Mouse (Mus musculus) stomach, embryonic 14.5 days (tissue): Measurements from ENCODE around the gene Zfp729a. TPM values are rescaled to one million over a fixed set of nuclear protein-coding genes. Genes with fewer than 3 reads are reported as not detected.

Experiments used
- ATAC-seq: fragments of 200-750 bp; cut with Nextera tagmentation; 2 replicates; pipeline ENCODE4 v1.8.0; 2017; ENCODE audit warnings: low read depth, moderate TSS enrichment; ENCODE audit not compliant: insufficient number of reproducible peaks, insufficient read depth, low FRiP score
- H3K27ac ChIP-seq: fragments of 300-500 bp; sonication (generic); 2 replicates; pipeline ENCODE4 v1.5.1; 2014; ENCODE audit warnings: mild to moderate bottlenecking, low read length, moderate library complexity, mixed read lengths
- H3K27me3 ChIP-seq: fragments of 300-500 bp; sonication (generic); 2 replicates; pipeline ENCODE4 v1.6.1; 2014; ENCODE audit warnings: low read length, control low read depth, mixed read lengths; ENCODE audit not compliant: control insufficient read depth, insufficient read depth
- H3K36me3 ChIP-seq: fragments of 300-500 bp; sonication (generic); 2 replicates; pipeline ENCODE4 v1.6.1; 2014; ENCODE audit warnings: mild to moderate bottlenecking, control low read depth, low read length, moderate library complexity, mixed read lengths; ENCODE audit not compliant: control insufficient read depth, insufficient read depth
- H3K4me1 ChIP-seq: fragments of 300-500 bp; sonication (generic); 2 replicates; pipeline ENCODE4 v1.6.1; 2014; ENCODE audit warnings: low read length, control low read depth, mixed read lengths; ENCODE audit not compliant: control insufficient read depth, insufficient read depth
- H3K4me2 ChIP-seq: fragments of 300-500 bp; sonication (generic); replicated peaks from 2 replicates; pipeline ENCODE4 v1.6.1; 2014; ENCODE audit warnings: low read depth, low read length, control low read depth
- H3K4me3 ChIP-seq: fragments of 300-500 bp; sonication (generic); 2 replicates; pipeline ENCODE4 v1.5.1; 2014; ENCODE audit warnings: low read depth, low read length, control low read depth
- H3K9ac ChIP-seq: fragments of 300-500 bp; sonication (generic); replicated peaks from 2 replicates; pipeline ENCODE4 v1.6.1; 2014; ENCODE audit warnings: low read depth, mild to moderate bottlenecking, control low read depth, low read length, moderate library complexity, mixed read lengths
- H3K9me3 ChIP-seq: fragments of 300-500 bp; sonication (generic); 2 replicates; pipeline ENCODE4 v1.6.1; 2016; ENCODE audit warnings: low read depth, low read length, control low read depth; ENCODE audit not compliant: control insufficient read depth
- WGBS: fragments of 180-500 bp; shearing (Covaris S2); extraction: QIAGEN DNeasy Blood & Tissue Kit; methylation state at CpG from one replicate; pipeline ENCODE4 v1.1.7; 2014; 5-methylcytosine and 5-hydroxymethylcytosine counted together
- polyA plus RNA-seq: library from polyadenylated mRNA; unstranded; fragments of >200 nt; fragmentation: Nextera tagmentation; extraction: Ambion mirVana; gene quantifications from 2 replicates; pipeline ENCODE4 v1.2.1, GENCODE M21; 2014

Gene Zfp729a
- polyA plus RNA-seq, 1 experiment from 2014 or later = 3.5 TPM

DNA sequence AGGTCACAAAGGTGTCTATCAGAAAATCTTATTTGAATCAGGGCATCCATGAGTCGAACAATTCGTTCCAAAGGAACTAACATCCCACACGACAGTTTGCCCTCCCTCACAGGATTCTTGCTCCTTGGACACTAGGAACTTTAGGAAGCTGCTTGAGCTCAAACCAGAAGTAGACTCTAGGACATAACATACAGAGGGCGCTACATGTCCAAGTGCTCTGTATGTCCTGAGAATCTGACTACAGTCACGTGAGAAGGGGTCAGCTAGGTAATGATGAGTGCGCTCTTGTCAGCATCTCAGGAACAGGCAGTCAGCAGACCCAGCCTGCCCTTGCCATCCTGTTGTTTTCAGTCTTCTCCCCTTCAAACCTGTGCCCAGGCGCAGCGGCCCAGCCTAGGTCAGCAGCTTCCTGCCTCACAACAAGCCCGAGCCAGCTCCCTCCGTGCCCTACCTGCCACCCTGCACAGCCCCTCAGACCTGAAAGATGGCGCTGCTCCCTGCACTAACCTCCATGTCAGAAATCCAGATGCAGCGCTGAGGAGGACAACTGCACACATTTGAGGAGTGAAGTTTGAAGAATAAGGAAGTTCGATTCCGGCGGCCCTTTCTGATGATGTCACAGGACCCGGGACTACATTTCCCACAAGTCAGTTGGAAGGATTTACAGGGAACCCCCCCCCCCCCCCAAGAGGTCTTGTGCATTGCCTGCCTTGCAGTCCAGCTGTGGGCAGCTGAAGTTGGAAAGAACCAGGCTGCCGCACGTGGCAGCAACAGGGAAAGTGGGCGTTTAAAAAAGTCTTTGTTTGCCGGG, 28.3 kb downstream of the Zfp729a start, which contains the start of gene Zfp729b:
Gene Zfp729b, minus strand, starts transcription at position 642 of the 811 bp plus-strand sequence.
- H3K4me2 ChIP-seq = peak within 1 kb of the TSS; percentile 57
- peak within 1 kb of the TSS; percentile 52 for H3K9ac ChIP-seq
- H3K9me3 ChIP-seq = no peaks in the 10 kb centered on the region
- no peaks in the 10 kb centered on the region for H3K27me3 ChIP-seq
- peak within 1 kb of the TSS; percentile 71 for H3K4me3 ChIP-seq
- H3K36me3 ChIP-seq = no peaks in the 10 kb centered on the region
- 2% methylated on average over 20 of the region's 20 CpGs for WGBS
- 0 out of 2 replicates have a peak, but pooled peaks cover 6% of the 10 kb centered on the region for H3K4me1 ChIP-seq
- H3K27ac ChIP-seq = peak within 1 kb of the TSS; percentile 71; the same call in 1 of the 2 replicates
- ATAC-seq = peak; percentile 97

DNA sequence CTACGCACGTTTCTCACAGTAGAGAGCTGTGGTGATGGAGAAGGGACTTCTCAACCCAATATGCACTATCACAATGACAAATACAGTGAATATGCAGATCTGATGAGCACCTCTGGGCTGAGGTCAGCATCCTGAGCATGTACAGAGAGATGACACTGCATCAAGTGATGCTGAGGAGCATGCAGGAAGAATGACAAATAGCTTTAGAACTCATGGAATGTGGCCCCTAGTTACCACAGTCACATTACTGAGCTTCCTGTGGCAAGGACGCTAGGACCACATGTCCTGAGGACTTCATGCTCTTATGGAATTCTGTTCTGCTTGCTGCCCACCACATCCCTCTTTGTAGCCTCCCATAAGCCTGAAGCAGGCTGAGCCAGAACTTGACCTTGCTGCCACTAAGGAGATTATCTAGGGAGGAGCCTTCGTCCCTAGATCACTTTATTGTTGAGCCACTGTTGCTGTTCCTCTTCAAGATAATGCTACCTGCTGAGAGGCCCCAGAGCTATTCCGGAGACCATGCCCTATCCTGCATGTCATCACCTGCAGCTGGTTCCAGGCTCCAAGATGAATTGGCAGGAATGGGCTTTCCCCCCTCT, 64.9 kb downstream of the Zfp729a start:
- H3K27ac ChIP-seq = no peak overlapping the region
- no peaks in the 10 kb centered on the region for H3K9me3 ChIP-seq
- H3K27me3 ChIP-seq = no peaks in the 10 kb centered on the region
- H3K4me2 ChIP-seq = no peak overlapping the region
- H3K9ac ChIP-seq = no peak overlapping the region
- WGBS = 77% methylated on average over 5 of the region's 5 CpGs
- no peak for ATAC-seq
- no peaks in the 10 kb centered on the region for H3K4me1 ChIP-seq
- H3K36me3 ChIP-seq = no peaks in the 10 kb centered on the region
- no peak overlapping the region for H3K4me3 ChIP-seq

Other genes starting within 250 kb of the Zfp729a start
- 6.0 and 7.3 TPM in 2 replicates for gene Zfp429, start 238.0 kb downstream of the Zfp729a start, polyA plus RNA-seq
- 0.62 and 0.87 TPM in 2 replicates for gene Zfp459, start 216.4 kb downstream of the Zfp729a start, polyA plus RNA-seq
- gene Zfp874a, start 186.2 kb downstream of the Zfp729a start, polyA plus RNA-seq = 11.2 TPM in 2 replicates
- gene Zfp874b, start 153.5 kb downstream of the Zfp729a start, polyA plus RNA-seq = 4.2 and 5.1 TPM in 2 replicates
- gene Zfp58, start 137.2 kb downstream of the Zfp729a start, polyA plus RNA-seq = 14.5 TPM in 2 replicates
- gene Gm26965, start 111.6 kb downstream of the Zfp729a start, polyA plus RNA-seq = not detected in 2 replicates
- 25.0 and 29.0 TPM in 2 replicates for gene Zfp87, start 111.6 kb downstream of the Zfp729a start, polyA plus RNA-seq
- 16.3 and 17.5 TPM in 2 replicates for gene Zfp748, start 84.0 kb downstream of the Zfp729a start, polyA plus RNA-seq
- 5.1 and 5.6 TPM in 2 replicates for gene Zfp729b, start 28.1 kb downstream of the Zfp729a start, polyA plus RNA-seq
- not detected in 2 replicates for gene Gm49345, start within 50 bp of the Zfp729a start, polyA plus RNA-seq
- gene Zfp738, start 49.3 kb upstream of the Zfp729a start, polyA plus RNA-seq = 12.3 and 13.6 TPM in 2 replicates
- 3.5 and 5.0 TPM in 2 replicates for gene Zfp65, start 91.4 kb upstream of the Zfp729a start, polyA plus RNA-seq
- 4.7 and 6.0 TPM in 2 replicates for gene Zfp85, start 117.4 kb upstream of the Zfp729a start, polyA plus RNA-seq
- gene Zfp493, start 141.9 kb upstream of the Zfp729a start, polyA plus RNA-seq = 2.7 and 3.5 TPM in 2 replicates
- gene Zfp273, start 175.9 kb upstream of the Zfp729a start, polyA plus RNA-seq = 6.7 and 9.1 TPM in 2 replicates
- 2.3 and 4.0 TPM in 2 replicates for gene Gm10037, start 193.3 kb upstream of the Zfp729a start, polyA plus RNA-seq
- not detected in 2 replicates for gene BC048507, start 225.5 kb upstream of the Zfp729a start, polyA plus RNA-seq